Mouse (Mus musculus) megakaryocyte, embryonic 14.5 days (primary cell): ENCODE measurements around the gene Akap1.

Experiments used
- FLI1 ChIP-seq: IDR thresholded peaks from 2 replicates; pipeline ENCODE4 v1.6.1; 2012; ENCODE audit warnings: low read length, inconsistent platforms, mixed read lengths
- GATA1 ChIP-seq: IDR thresholded peaks from 3 replicates; pipeline ENCODE4 v1.6.1; 2012; ENCODE audit warnings: mixed read lengths, low read length, inconsistent platforms, borderline replicate concordance

DNA sequence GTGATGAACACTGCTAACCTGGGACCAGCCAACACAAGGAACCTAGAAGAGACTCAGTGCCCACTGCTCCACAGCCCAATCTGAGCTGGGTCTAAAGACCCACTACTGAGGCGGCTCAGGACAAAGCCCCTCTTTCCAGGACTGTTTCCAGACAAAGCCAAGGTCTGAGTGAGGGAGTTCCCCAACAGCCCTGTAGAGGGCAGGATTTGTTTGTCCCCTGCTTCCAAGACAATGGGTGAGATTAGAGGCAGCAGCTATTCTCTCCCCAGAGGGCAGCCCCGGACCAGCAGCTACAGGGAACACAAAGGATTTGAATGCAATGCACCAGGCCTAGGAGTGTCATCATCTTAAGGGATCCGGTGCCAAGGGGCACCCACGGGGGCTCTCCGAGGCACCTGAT lies 15.8 kb downstream of the Akap1 start:
- TF ChIP-seq GATA1 = no peak
- no peak for TF ChIP-seq FLI1
